Mouse (Mus musculus) induced T-regulatory cell, adult 2 months (primary cell): Measurements from ENCODE around the gene Ap1s2.
A peak's percentile ranks its signal among the peaks of the same experiment; 100 is the strongest.

ENCODE experiments used
- DNase-seq: peaks from one replicate; pipeline ENCODE4 v3.0.0-alpha.2; 2012; ENCODE audit warnings: low read depth

Gene Ap1s2

DNA sequence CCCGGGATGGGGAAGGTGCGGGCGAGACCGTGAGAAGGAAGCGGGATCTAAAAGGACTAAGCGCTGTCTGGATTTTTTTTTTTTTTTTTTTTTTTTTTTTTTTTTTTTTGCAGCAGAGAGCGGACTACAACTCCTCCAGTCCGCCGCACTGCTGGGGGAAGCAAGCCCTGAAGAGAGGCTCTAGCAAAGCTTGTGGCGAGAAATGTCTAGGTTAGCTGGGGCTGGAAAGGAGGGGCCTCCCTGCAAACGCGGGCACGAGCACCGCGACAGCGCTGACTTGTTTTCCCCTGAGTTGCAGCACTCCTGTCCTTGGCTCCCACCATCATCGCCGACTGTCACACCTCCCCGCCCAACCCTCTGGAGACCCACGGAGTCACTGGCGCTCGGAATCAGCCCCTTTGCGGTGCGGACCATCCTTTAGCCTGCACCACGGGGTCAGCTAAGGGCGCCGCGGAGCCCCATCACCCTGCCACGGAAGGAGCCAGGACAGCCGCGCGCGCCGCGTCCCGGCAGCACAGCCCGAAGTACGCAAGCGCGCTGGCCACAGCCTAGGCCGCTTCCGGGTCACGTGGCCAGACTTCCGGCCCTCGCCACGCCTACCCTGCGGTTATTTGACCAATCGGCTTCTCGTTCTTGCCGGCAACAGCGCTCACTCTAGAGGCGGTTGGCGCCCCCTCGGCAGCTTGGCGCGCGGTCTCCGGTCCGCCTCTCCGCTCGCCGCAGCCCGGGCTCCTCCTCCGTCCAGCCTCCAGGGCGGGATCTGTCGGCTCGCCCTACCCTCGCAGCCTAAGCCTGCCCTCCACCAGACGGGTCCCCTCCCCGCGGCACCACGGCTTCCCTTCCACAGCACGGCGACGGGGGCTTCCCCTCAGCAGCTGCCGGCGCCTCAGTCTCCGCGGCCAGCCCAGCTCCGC is at the start of gene Ap1s2:
Gene Ap1s2 (plus strand): TSS at position 681 of the 914 bp plus-strand sequence.
- peak; percentile 93 for DNase-seq

DNA sequence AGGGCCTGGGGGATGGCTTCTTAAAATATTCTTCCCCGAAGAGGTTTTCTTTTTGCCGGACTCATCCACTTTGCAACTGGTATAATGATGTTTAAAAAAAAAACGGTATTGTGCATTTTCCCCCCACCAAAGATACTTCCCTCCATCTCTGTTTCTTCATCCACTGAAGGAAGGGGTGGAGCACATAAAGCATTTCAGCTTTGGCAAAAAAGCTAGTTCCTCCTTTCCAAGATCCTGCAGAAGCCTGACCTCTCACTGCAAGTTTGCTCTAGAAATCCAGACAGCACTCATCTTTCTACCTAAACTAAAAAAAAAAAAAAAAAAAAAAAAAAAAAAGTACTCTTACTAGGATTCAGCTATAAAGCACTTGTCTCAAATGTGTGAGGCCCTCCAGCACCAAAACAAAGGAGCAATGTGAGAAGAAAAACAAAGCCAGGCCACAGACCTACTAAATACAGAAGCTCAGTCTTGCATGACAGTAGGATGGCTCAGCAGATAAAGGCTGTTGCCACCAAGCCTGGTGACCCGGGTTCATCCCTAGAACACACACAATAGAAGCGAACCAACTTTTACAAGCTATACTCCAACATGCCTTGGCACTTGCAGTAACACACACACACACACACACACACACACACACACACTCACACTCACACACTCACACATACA is 41.0 kb upstream of the Ap1s2 start:
- no peak for DNase-seq

DNA sequence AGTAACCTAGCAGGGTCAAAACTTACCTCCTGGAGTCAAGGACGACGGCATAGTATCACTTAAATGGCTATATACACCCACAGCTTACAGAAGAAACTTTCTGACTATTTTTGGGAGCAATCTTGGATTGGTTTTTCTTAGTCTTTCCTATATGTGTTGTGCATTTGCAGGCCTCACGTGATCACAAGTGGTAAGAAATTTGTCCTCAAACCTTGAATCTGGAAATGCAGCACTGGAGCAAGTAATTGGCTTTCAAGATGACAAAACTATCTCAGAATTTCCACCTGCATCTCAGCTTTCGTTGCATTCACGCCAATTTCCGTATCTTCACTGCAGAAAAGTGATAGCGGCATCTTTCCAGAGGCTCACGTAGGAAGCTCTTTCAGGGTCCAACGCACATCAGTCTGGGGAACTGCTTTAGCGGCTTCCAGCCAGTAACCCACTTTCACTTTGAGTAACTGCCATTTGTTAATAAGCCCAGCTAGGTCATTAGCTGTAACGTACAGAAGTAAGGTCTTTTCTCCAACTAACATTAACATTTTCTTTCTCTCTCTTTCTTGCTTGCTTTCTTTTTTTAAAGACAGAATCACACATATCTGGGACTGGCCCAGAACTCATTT is 40.0 kb upstream of the Ap1s2 start:
- peak; percentile 7 for DNase-seq

DNA sequence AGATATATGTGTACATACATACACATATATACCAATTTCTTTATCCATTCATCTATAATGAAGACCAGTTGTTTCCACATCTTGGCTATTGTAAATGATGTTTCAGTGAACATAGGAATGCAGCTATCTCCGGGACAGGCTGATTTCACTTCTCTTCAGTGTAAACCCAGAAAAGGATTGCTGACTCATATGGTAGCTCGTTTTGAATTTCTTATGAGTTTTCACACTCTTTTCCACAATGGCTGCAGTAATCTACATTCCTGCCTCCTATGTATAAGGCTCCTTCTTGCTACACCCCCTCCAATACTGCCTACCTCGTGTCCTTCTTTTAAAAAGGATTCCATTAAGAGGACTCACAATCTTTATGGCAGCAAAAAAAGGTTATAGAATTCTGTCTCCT is 32.9 kb upstream of the Ap1s2 start:
- DNase-seq: no peak

DNA sequence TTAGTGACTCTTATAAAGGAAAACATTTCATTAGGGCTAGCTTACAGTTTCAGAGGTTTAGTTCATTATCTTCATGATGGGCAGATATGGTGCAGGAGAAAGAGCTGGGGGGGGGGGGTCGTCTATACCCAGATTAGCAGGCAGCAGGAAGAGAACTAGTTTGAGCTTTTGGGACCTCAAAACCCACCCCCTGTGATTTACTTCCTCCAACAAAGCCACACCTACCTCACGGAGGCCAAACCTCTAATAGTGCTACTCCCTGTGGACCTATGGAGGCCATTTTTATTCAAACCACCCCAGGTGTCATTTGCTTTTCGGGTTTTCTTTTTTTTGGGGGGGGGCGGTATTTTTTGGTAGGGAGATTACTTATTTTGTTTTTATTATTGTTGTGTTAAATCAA is 32.2 kb upstream of the Ap1s2 start:
- DNase-seq: no peak

DNA sequence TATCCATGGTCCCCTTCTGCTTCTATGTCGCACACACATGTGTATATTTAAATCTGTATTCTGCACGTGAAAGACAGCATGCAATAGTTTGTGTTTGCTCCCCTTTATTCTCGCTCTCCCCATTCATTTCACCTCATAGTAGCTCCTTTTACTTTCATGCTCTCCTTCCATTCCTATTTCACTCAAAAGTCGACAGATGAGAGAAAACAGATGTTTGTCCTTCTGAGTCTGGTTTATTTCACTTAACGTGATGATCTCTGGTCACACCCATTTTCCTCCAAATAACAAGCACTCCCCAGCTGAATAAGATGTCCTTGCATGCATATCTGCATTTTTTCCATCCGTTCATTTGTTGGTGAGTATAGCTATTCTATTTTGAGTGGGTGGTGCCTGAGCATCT is 29.8 kb upstream of the Ap1s2 start:
- DNase-seq: no peak

DNA sequence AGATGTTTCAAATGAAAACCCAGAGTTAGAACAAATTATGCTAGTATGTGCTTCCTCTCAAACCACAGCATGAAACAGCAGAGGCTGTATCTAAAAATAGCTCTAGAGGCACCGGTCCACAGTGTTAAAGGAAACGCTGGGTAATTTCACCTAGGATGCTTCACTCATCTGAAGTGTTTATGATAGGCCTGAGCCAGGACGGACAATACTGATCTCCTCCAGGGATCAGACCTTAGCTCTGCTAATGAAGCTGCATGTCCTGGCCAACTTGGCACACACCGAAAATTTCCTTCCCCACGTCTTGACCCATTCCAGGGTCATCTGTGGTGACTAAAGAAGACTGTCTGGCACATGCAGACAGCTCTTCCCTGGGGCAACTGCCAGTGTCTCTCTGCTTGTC is 29.4 kb upstream of the Ap1s2 start:
- DNase-seq: peak; percentile 22

DNA sequence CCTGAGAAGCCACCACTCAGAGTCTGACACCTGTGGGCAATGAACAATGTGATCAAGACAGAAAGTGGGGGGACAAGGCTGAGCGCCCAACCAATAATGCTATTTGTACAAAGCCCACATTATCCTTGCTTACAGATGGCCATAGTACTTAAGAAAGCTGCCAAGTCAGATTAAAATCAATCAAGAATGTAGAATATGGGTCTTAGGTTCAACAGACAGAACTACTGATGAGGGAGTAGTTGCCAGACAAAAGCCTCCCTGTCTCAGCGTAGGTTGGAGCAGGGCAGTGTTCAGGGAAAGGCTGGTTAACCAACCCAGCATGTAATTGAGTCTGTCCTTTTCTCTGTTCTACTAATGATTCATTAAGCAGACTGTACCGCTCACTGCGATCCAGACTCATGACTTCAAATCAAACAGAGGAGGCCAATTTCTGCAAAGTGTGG is 23.3 kb upstream of the Ap1s2 start:
- no peak for DNase-seq

DNA sequence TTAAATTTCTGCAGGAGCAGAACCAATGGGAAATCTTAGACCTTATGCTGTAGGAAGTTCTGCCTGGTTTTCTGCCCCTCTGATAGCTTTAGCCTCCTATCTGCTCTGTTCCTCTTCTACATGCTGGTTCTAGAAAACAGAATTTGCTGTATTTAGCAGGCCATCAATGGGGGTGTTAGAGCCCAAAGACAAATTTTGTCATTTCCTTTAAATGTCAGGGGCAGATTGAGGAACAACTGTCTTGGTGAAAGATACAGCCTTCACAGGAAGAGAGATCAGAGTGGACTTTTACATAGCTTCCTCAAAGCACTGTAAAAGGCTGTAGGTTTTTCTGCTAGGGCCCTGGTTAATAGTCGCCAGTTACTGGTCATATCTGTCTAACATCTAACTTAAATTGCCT is 11.5 kb upstream of the Ap1s2 start:
- DNase-seq: no peak

DNA sequence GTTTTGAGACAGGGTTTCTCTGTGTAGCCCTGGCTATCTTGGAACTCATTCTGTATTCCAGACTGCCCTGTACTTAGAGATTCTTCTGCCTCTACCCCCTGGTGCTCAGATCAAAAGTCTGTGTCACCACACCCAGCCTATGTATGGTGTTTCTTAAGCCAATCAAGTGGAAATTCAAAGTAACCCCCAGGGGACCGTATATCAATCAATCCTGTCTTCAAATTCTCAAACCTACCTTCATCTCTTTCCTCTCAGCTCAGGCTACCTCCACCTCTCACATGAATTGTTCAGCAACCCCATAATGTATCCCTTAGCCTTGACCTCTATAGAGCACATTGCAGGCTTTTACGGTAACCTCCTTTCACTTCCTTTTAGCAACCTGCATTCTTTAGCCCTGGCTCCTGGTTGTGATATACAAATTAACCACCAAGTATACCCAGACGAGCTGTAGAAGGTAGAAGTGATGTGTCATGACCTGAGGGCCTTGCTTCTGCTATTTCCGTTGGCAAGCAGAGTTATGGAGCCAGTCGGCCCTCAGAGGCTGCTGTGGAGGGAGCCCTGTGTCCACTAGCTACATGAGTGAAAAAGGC is 9.3 kb upstream of the Ap1s2 start:
- DNase-seq: no peak

DNA sequence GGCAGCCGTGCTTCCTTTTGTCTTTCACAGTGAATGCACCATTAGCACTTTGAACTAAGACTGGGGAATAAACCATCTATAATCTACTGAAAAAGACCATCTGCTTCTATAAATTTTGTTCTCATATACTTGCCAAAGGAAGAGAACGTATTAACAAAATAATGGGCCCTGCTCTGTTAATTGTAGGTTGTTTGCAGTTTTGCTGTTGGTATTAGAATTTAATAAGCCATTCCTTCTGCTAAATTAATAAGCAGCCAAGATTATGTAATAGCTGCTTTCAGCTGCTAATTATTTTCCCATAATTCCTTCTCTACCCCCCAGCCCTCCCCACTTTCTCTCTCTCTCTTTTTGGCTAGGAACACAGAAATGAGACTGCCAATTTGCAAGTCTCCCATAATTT is 2.0 kb upstream of the Ap1s2 start:
- DNase-seq: no peak

DNA sequence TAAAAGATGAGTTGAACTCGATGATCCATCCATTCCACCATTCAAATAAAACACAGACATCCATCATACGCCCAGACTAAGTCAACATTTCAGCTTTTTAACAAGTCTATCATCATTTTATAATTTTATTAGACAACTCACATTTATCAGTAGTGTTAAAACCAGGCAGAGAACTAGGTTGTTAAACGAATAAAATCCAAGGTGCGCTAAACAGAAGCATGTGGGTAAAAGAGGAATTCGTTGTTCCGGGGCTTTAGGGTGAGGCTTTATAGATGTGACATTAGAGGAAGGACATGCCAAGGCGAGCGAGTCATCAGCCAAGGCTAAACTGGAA is 847 bp upstream of the Ap1s2 start:
- DNase-seq: no peak

DNA sequence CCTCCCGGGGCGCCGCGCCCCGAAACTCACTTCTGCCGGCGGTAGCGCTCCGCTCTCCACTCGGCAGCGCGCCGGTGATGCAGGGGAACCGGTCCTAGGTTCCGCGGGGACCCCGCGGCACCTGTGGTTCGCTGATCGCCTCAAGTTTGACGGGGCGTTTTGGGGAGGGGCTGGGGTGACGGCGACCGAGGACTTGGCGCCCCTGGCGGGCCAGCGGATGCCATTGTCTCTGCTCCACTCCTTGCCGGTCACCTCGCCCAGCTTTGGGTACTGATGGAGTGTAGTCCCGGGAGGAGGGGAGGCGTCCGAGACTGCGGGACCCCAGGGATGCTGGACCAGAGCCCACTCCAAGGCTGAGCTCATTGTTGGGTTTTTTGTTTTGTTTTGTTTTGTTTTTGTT is 564 bp downstream of the Ap1s2 start:
- DNase-seq: peak; percentile 63

DNA sequence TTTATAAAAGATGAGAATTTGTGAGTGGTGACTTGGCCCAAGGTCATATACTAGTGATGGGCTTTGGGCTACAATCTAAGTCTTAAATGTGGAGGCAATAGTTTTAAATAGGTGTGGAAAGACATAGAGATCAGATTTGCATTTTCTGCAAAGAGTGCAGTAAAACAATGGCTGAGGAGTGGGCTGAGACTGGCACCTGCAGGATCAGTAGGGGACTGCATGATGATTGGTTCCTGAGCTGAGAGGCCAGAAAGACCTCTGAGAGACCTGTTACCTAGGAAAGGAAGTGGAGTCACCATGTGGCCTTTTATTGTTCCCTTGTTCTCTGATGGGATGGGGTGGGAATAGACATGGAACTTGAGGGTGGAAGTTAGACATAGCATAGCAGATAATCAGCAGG is 4.0 kb downstream of the Ap1s2 start:
- peak; percentile 65 for DNase-seq

DNA sequence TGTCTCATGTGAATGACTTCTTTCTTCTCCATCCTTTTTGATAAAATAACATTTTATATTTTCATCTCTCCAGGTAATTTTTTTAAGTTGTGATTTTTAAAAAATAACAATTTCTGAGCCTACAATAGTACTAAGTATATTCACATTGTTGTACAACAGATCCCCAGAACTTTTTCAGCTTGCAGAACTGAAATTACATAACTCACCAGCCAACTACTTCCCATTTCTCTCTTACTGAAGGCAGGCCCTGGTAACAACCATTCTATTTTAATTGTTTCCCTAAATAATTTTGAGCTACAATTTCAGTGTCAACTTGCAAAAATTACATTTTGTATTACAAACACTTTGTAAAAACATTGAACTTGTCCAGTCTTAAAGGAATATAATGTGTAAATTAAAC is 20.7 kb downstream of the Ap1s2 start:
- no peak for DNase-seq

DNA sequence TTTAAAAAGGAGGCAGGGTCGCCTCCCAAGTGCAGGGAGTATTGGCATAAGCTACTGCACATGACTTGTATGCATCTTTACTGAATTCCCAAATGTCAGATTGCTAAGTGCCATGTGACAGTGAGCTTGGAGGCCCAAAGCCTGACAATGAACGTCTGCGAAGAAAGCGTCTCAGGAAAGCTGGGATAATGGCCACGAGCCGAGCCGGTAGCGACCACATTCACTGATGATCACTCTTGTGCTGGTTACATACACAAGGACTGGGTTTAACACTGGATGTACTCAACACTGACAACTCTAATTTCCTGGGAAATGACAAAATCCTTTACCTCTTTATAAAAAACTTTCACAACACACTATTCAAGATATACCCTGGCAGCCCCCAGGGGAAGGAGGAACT is 25.9 kb downstream of the Ap1s2 start:
- DNase-seq: no peak

DNA sequence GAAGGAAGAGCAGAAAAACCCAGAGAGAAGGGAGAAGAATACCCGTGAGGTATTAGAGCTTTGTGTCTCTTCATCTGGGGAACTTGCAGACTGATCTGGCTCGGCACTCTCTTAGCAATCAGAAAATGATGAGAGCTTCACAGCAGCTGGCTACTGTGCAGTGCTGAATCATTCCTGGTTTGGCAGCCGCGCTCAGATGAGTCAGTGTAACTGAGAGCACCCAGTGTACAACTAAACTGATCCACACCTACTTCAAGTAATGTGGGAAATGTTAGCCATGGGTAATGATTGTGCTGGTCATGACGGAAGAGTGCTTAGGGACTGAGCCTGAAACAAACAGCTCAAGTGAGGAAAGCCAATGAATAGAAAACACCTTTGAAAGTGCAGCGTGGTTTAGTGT is 29.8 kb downstream of the Ap1s2 start:
- no peak for DNase-seq

DNA sequence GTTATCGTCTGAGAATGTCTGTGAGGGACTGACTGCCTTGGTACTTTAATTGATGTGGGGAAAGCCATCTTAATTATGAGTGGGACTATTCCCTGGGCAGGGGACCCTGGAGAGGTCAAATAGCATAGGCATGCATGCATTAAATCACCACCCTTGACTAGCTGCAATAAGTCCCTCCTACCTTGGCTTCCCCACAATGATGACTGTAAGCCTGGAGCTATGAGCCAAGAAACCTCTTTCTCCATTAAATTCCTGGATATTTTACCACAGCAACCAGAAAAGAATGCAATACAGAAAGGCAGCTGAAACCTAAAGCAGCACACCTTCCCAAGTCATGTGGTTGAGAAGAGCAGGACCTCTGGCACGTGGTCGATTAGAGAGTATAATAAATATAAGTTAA is 35.6 kb downstream of the Ap1s2 start:
- no peak for DNase-seq

DNA sequence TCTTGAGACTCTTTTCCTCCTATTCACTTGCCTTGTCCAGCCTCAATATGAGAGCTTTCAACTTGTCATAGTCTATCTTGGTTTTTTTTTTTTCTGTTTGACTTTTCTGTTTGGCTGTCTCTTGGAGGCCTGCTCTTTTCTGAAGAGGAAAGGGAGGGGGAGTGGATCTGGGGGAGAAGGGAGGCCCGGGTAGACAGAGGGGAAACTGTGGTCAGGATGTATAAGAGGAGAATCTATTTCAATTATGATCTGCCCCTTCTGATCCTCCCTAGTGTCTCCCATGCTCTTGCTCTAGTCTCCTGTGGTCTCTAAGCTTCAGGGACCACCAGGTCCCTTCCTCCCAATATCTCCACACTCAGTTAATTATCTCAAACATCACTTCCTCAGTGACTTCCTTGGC is 42.8 kb downstream of the Ap1s2 start:
- DNase-seq: peak; percentile 12

DNA sequence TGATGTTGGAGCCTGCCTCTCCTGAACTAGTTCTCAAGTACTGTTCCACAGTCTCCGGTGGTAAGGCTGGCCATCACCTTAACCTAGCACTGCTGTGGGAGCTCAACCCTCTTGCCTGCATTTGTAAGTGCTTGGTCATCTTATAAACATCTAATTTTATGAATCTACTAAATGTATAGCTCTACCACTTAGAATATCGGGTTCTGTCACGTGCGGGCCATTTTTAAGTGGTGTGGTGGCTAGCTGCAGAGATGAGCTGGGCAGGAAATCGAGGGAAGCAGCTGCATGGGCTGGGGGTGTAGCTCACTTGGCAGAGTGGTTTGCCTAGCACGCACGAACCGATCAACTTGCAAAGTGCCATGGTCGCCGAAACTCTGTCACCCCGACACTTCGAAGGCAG is 48.6 kb downstream of the Ap1s2 start:
- no peak for DNase-seq

DNA sequence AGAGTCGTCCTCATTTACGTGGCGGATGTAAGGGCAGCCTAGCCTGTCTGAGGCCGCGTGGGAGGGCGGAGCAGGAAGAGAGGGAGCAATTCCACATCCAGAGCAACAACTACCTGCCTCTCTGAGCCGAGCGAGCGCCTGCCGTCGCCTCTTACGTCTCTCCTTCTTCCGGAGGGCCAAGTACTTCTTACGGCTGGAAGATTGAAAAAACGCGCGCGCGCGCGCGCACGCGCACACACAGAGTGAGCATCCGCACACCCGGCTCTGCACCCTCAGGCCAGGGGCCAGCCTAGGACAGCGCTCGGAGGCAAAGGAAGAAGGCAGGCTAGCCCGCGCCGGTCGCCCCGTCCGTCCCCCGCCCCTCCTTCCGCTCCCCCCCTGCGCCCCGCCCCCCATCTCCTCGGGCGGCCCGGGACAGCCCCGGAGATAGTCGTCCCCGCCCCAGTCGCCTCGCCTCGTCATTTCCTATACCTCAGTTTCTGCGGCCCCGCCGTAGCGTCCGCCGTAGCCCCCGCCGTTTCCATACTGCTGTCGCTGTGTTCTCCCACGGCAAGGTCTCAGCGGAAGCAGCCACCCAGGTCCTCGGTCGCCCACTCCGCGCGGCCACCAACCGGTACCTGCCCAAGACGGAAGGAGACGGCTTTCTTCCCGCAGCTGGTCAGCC is 49.1 kb downstream of the Ap1s2 start:
- peak; percentile 87 for DNase-seq

DNA sequence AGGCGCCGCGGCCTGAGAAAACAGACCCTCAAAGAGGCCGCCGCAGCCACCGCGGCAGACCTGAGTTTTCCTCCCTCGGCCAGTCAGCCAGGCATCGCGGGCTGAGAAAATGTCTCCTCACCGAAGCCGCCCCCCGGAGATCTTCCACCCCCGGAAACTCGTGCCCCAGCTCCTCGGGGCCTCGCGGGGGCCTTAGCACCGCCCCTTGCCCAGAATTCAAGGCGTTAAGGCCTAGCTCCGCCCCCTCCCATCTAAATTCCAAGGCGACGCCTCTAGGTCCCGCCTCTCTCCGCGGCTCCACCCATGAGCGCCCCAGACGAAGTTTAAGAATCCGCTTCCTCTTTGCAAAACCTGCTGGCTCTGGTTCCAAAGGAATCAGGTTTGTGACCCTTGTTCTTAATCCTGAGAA is 49.7 kb downstream of the Ap1s2 start, which contains the start of gene Zrsr2:
Gene Zrsr2 (minus strand): TSS at position 195 of the 409 bp plus-strand sequence.
- DNase-seq: peak; percentile 95
